Mouse (Mus musculus) 416B (cell line): Measurements from ENCODE around the gene Ms4a8a.
"Not testable (repeated sequence)": the region's sequence is repeated elsewhere in the genome, so short reads cannot be mapped to it uniquely, and the experiment has no call there.

Experiments
- DNase-seq: peaks from one replicate; pipeline ENCODE4 v3.0.0; 2011; ENCODE audit warnings: low read depth

The Ms4a8a gene

DNA sequence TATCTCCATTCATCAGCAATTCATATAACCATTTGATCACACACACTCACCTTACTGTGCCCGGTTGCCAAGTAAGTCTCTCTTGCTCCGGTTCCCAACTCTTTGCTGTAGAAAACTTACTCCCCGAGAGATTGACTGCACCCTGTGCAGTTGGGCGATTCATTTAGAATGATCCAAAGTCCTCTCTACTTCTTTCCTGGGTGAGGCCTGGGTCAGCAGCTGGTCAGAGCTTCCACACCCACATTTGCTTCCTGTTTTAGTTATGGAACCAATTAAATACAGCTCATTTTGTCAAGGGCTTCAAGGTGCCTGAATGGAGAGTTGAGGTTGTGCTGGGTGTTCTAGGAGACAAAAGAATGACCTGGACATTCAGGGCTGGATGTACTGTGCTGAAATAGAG, at the start of gene Ms4a8a:
TSS of gene Ms4a8a (minus strand) at position 169 of the 400 bp plus-strand sequence.
- DNase-seq: no peak

- DNase-seq: peak; percentile 10
Measured at GRCm38 (mm10) chr19:11129702-11130101, 48.8 kb upstream of the Ms4a8a start.

DNA sequence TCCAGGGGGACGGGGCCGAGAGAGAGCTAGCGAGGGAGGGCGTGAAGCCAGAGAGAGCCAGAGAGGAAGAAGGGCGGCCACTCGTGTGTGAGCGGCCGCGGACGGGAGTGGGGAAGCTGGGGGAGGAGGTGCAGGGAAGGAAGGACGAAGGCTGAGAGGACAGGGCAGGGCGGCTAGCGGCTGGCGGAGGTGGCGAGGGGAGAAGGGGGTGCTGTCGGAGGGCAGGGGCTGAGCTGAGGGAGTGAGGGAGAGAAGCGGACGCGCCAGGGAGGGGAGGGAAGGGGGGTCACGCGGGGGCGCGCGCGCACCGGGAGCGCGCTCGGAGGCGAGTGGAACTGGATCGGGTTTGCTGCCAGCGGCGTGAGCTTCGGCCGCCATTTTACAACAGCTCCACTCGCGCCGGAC, 40.1 kb upstream of the Ms4a8a start:
- not testable (repeated sequence) for DNase-seq

DNA sequence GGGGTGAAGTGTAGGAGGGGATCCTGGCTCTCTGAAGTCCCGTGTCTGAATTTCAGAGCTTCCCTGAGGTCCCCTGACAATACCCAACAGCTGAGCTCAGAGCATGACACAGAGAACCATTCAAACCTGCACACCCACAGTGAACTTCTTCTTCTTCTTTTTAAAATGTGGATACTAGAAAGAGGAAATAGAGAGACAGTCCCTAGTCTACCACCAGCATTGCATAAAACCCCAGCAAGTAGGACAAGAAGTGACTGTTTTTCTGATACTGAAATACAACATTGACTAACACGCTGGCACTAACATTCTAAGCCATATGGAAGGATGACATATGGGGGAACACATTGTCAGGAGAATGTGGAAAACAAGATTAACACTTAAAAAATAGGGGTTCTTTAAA, 38.4 kb upstream of the Ms4a8a start:
- no peak for DNase-seq

- peak; percentile 19 for DNase-seq
Measured at GRCm38 (mm10) chr19:11107746-11108145, 26.8 kb upstream of the Ms4a8a start.

GRCm38 (mm10) chr19:11101880-11102279, 21.0 kb upstream of the Ms4a8a start:
- no peak for DNase-seq

DNA sequence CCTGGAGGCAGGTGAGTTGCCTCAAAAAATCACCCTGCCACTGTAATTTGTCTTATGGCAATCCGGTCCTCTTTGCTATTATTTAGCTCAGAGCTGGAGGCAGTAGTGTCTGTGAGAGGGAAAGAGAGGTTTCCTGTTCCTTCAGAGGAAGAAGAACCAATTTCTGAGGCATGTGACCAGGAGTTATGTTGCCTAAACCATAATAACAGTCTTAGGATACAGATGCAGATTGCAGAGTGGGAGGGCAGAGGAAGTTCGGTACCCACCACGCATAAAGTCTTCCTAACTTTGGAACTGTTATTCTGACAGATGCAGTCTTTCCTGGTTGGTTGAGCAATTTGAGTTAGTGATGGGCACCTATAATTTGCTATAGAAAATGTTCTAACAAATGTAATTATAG, 17.5 kb upstream of the Ms4a8a start:
- no peak for DNase-seq

GRCm38 (mm10) chr19:11092131-11092530, 11.2 kb upstream of the Ms4a8a start:
- not testable (repeated sequence) for DNase-seq

DNA sequence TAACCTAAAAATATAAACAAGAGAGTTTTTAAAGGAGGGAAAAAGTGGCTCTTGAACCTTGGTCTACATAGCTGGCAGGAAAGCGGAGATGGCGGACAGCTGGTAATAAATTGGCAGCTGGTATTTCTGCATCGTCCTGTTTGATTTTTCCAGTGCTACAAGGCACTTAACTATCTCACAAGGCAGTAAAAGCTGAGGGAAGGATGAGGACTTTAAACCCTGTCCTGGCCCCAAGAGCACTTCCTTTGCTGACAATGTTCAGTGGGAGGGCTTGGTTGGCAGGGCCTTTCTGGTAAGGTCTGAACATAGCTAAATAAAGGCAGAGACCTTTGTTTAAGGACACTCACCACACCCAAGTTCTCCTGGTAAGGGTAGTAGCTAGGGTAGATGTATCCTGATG, 10.5 kb downstream of the Ms4a8a start:
- no peak for DNase-seq

GRCm38 (mm10) chr19:11065202-11065875, 15.6 kb downstream of the Ms4a8a start:
- DNase-seq: peak; percentile 58

- DNase-seq: no peak
Measured at GRCm38 (mm10) chr19:11060900-11061299, 20.0 kb downstream of the Ms4a8a start.

DNA sequence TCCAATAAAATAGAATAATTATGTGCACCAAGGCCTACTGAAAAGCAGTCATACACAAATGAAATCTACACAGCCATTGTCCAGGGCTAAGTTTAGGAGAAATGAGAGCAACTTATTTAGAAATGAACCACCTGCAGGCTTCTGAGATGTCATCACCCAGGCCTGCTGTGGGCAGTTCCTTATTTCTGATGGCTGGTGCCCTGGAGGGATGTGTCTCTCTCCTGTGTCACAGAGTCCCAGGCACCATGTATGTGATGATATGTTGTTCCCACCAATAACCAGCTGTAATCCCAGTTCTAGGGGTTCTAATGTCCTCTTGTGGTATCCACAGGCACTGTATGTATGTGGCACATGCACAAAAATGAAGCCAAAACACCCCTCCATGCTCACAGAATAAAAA, 20.9 kb downstream of the Ms4a8a start:
- DNase-seq: no peak

GRCm38 (mm10) chr19:11055700-11056099, 25.2 kb downstream of the Ms4a8a start:
- peak; percentile 11 for DNase-seq

- DNase-seq: no peak
Measured at GRCm38 (mm10) chr19:11053277-11053676, 27.6 kb downstream of the Ms4a8a start.

GRCm38 (mm10) chr19:11052877-11053276, 28.0 kb downstream of the Ms4a8a start:
- DNase-seq: no peak

GRCm38 (mm10) chr19:11050286-11050685, 30.6 kb downstream of the Ms4a8a start:
- no peak for DNase-seq

- no peak for DNase-seq
Measured at GRCm38 (mm10) chr19:11049426-11049825, 31.5 kb downstream of the Ms4a8a start.

DNA sequence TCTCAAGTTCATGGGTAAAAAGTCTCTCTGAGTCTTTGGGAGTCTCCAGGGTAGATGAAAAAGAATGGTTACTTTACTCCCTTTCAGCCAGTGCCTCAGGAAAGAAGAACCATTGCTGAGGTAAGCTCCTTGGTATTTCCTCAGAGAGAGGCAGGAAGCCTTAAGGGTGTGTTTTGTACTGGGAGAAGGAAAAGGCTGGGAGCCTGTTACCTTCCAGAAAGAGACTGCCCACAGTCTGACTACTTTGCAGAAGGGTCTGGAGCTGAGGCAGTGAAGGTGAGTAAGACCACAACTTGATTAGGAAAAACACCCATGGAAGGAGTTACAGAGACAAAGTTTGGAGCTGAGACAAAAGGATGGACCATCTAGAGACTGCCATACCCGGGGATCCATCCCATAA, 32.4 kb downstream of the Ms4a8a start:
- no peak for DNase-seq

GRCm38 (mm10) chr19:11048009-11048408, 32.9 kb downstream of the Ms4a8a start:
- no peak for DNase-seq

- no peak for DNase-seq
Measured at GRCm38 (mm10) chr19:11044996-11045711, 35.7 kb downstream of the Ms4a8a start.

GRCm38 (mm10) chr19:11044671-11044995, 36.3 kb downstream of the Ms4a8a start:
- DNase-seq: no peak

DNA sequence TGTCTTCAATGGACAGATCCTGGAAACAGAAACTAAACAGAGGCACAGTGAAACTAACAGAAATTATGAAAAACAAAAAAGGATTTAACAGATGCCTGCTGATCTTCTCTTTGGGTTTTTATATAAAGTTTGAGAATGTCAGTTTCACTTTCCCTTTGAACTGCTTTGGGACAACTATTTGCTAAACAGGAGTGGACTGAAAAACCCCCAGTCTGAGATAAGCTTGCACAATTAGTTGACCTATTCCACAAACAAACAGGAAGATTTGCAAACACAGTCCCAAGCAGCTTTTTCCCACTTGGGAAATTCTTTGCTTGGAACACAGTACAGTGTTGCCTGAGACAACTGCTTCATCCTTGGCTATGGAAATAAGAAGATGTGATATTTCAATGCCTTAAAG, 43.3 kb downstream of the Ms4a8a start:
- no peak for DNase-seq

DNA sequence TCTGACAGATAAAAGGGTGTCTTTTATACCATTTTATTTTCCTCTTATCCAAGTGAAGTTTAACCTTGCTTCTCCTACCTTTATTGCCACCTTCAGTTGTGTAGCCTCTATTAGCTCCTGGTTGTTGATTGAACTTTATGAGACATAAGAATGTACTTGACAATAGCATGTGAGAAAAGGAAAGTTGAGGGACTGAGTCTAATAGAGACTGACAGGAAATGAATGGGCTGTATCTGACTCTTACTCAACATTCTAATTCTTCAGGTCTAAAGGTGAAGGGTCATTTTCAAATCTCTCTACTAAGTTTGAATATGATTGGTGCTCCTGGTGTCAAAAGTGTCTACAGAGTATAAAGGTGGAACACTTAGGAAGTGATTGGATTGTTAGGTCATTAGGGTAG, 58.5 kb downstream of the Ms4a8a start:
- DNase-seq: no peak

DNA sequence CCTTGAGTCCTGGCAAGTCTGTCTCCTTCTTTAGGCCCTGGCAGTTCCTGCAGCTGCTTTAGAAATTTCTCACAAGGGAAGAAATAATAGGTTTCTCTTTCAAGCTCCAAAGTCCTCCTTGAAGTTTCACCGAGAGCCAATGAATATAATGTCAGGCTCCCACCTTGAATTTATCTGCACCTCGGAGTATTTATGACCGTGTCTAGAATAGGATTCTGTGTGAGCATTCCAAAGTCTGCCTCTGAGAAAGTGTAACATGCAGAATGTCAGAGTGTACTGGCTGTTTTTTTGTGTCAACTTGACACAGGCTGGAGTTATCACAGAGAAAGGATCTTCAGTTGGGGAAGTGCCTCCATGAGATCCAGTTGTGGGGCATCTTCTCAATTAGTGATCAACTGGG, 63.0 kb downstream of the Ms4a8a start, which contains the start of gene Ms4a18:
TSS of gene Ms4a18 (minus strand) at position 141 of the 400 bp plus-strand sequence.
- no peak for DNase-seq
